Mouse (Mus musculus): ENCODE data around the gene Sirt2.

GRCm38 (mm10) chr7:28791706-28792105, 25.2 kb downstream of the Sirt2 start:
- TF ChIP-seq POLR2A (IDR thresholded peaks at IDR 0.05; ENCODE audit: insufficient read depth, low read length) (no peak), CTCF (IDR thresholded peaks at IDR 0.05; ENCODE audit: low read depth, low read length) (no peak), EP300 (IDR thresholded peaks at IDR 0.05; ENCODE audit: insufficient read depth, low read depth, low read length) (no peak)

All from ES-Bruce4 (cell line).